Mouse (Mus musculus) heart, embryonic 11.5 days (tissue): ENCODE measurements around the gene Ces5a. TPM values are rescaled to one million over a fixed set of nuclear protein-coding genes. Genes with fewer than 3 reads are reported as not detected.

Source experiments
- ATAC-seq: fragments of 200-750 bp; cut with Nextera tagmentation; replicated peaks from 2 replicates; pipeline ENCODE4 v1.8.0; 2017; ENCODE audit warnings: moderate library complexity; ENCODE audit not compliant: insufficient number of reproducible peaks, low FRiP score, low TSS enrichment
- H3K27ac ChIP-seq: fragments of 300-500 bp; sonication (generic); 2 replicates; pipeline ENCODE4 v1.5.1; 2014; ENCODE audit warnings: mild to moderate bottlenecking, low read depth, low read length
- H3K27me3 ChIP-seq: fragments of 300-500 bp; sonication (generic); 2 replicates; pipeline ENCODE4 v1.6.1; 2014; ENCODE audit warnings: mild to moderate bottlenecking, low read length, mixed read lengths; ENCODE audit not compliant: control insufficient read depth, insufficient read depth
- H3K36me3 ChIP-seq: fragments of 300-500 bp; sonication (generic); 2 replicates; pipeline ENCODE4 v1.6.1; 2014; ENCODE audit warnings: mild to moderate bottlenecking, low read length, moderate library complexity, mixed read lengths; ENCODE audit not compliant: control insufficient read depth, insufficient read depth
- H3K4me1 ChIP-seq: fragments of 300-500 bp; sonication (generic); 2 replicates; pipeline ENCODE4 v1.6.1; 2014; ENCODE audit warnings: low read length; ENCODE audit not compliant: control insufficient read depth, insufficient read depth
- H3K4me2 ChIP-seq: fragments of 300-500 bp; sonication (generic); 2 replicates; pipeline ENCODE4 v1.6.1; 2014; ENCODE audit warnings: mild to moderate bottlenecking, moderate library complexity
- H3K4me3 ChIP-seq: fragments of 300-500 bp; sonication (generic); 2 replicates; pipeline ENCODE4 v1.5.1; 2014; ENCODE audit warnings: low read depth, low read length
- H3K9ac ChIP-seq: fragments of 300-500 bp; sonication (generic); 2 replicates; pipeline ENCODE4 v1.6.1; 2014; ENCODE audit warnings: mild to moderate bottlenecking, low read depth, low read length, moderate library complexity
- H3K9me3 ChIP-seq: fragments of 300-500 bp; sonication (generic); replicated peaks from 2 replicates; pipeline ENCODE4 v1.6.1; 2016; ENCODE audit warnings: low read length; ENCODE audit not compliant: control insufficient read depth
- WGBS: fragments of 180-500 bp; shearing (Covaris S2); extraction: QIAGEN DNeasy Blood & Tissue Kit; methylation state at CpG from one replicate; pipeline ENCODE4 v1.1.7; 2014; ENCODE audit not compliant: insufficient replicate concordance; 5-methylcytosine and 5-hydroxymethylcytosine counted together
- polyA plus RNA-seq: library from polyadenylated mRNA; unstranded; fragments of >200 nt; fragmentation: Nextera tagmentation; extraction: Ambion mirVana; gene quantifications from 2 replicates; pipeline ENCODE4 v1.2.1, GENCODE M21; 2014

Ces5a gene
- not detected in 2 replicates for polyA plus RNA-seq

- H3K4me1 ChIP-seq = no peaks in the 10 kb centered on the region
- H3K9me3 ChIP-seq = no peaks in the 10 kb centered on the region
- H3K36me3 ChIP-seq = no peaks in the 10 kb centered on the region
- H3K27ac ChIP-seq = no peak within 1 kb of the TSS
- no peak within 1 kb of the TSS for H3K4me2 ChIP-seq
- no peak for ATAC-seq
- H3K9ac ChIP-seq = no peak within 1 kb of the TSS
- no peak within 1 kb of the TSS for H3K4me3 ChIP-seq
- H3K27me3 ChIP-seq = no peaks in the 10 kb centered on the region
- WGBS = 80% methylated on average over 5 of the region's 5 CpGs
These were observed at the start of gene Ces5a for GRCm38 (mm10) chr8:93535730-93536129. Gene Ces5a (minus strand): TSS chr8:93535830.

GRCm38 (mm10) chr8:93572841-93573240, 37.2 kb upstream of the Ces5a start:
- WGBS = 77% methylated on average over 9 of the region's 9 CpGs
- no peak overlapping the region for H3K27ac ChIP-seq
- H3K4me1 ChIP-seq = peaks cover 11% of the 10 kb centered on the region; the same call in 1 of the 2 replicates
- H3K4me3 ChIP-seq = no peak overlapping the region
- no peaks in the 10 kb centered on the region for H3K27me3 ChIP-seq
- peaks cover 7% of the 10 kb centered on the region for H3K9me3 ChIP-seq
- H3K4me2 ChIP-seq = no peak overlapping the region
- H3K36me3 ChIP-seq = no peaks in the 10 kb centered on the region
- ATAC-seq = no peak
- no peak overlapping the region for H3K9ac ChIP-seq

- no peak overlapping the region for H3K4me3 ChIP-seq
- H3K9ac ChIP-seq = no peak overlapping the region
- peaks cover 11% of the 10 kb centered on the region; the same call in 1 of the 2 replicates for H3K4me1 ChIP-seq
- no peak overlapping the region for H3K4me2 ChIP-seq
- H3K27me3 ChIP-seq = no peaks in the 10 kb centered on the region
- peaks cover 7% of the 10 kb centered on the region for H3K9me3 ChIP-seq
- no peak for ATAC-seq
- WGBS = 47% methylated on average over 2 of the region's 2 CpGs
- no peak overlapping the region for H3K27ac ChIP-seq
- H3K36me3 ChIP-seq = no peaks in the 10 kb centered on the region
These were observed 36.5 kb upstream of the Ces5a start for GRCm38 (mm10) chr8:93572095-93572501.

- Histone ChIP-seq H3K4me3 (no peak overlapping the region), H3K9ac (no peak overlapping the region), H3K4me1 (peaks cover 11% of the 10 kb centered on the region; the same call in 1 of the 2 replicates), H3K27me3 (no peaks in the 10 kb centered on the region), H3K9me3 (peaks cover 7% of the 10 kb centered on the region), H3K36me3 (no peaks in the 10 kb centered on the region), H3K4me2 (no peak overlapping the region), H3K27ac (no peak overlapping the region)
- no peak for ATAC-seq
- WGBS = 37% methylated on average over 9 of the region's 9 CpGs
These were observed 35.8 kb upstream of the Ces5a start for GRCm38 (mm10) chr8:93571369-93571985.

- Histone ChIP-seq H3K9me3 (peaks cover 7% of the 10 kb centered on the region), H3K36me3 (no peaks in the 10 kb centered on the region), H3K4me1 (peaks cover 11% of the 10 kb centered on the region; the same call in 1 of the 2 replicates), H3K9ac (peak overlapping the region; percentile 49; the same call in 1 of the 2 replicates), H3K27me3 (no peaks in the 10 kb centered on the region), H3K4me2 (peak overlapping the region; percentile 52), H3K27ac (peak overlapping the region; percentile 95), H3K4me3 (no peak overlapping the region)
- ATAC-seq = peak; percentile 27; the same call in 1 of the 2 replicates
- 27% methylated on average over 2 of the region's 2 CpGs for WGBS
These were observed 34.5 kb upstream of the Ces5a start for GRCm38 (mm10) chr8:93570186-93570530.

GRCm38 (mm10) chr8:93569311-93570185, 33.9 kb upstream of the Ces5a start:
- Histone ChIP-seq H3K4me2 (peak overlapping the region; percentile 52), H3K27ac (peak overlapping the region; percentile 95), H3K27me3 (no peaks in the 10 kb centered on the region), H3K9me3 (peaks cover 7% of the 10 kb centered on the region), H3K4me3 (no peak overlapping the region), H3K9ac (peak overlapping the region; percentile 49; the same call in 1 of the 2 replicates), H3K4me1 (peaks cover 11% of the 10 kb centered on the region; the same call in 1 of the 2 replicates), H3K36me3 (no peaks in the 10 kb centered on the region)
- 31% methylated on average over 13 of the region's 13 CpGs for WGBS
- peak; percentile 82 for ATAC-seq

- Histone ChIP-seq H3K4me3 (no peak overlapping the region), H3K9ac (no peak overlapping the region), H3K27ac (peak overlapping the region; percentile 95), H3K27me3 (no peaks in the 10 kb centered on the region), H3K36me3 (no peaks in the 10 kb centered on the region), H3K9me3 (peaks cover 7% of the 10 kb centered on the region), H3K4me1 (peaks cover 11% of the 10 kb centered on the region; the same call in 1 of the 2 replicates), H3K4me2 (no peak overlapping the region)
- WGBS = 90% methylated on average over 3 of the region's 3 CpGs
- ATAC-seq = no peak
These were observed 33.0 kb upstream of the Ces5a start for GRCm38 (mm10) chr8:93568666-93569065.

- Histone ChIP-seq H3K9ac (no peak overlapping the region), H3K4me2 (no peak overlapping the region), H3K9me3 (peaks cover 7% of the 10 kb centered on the region), H3K27me3 (no peaks in the 10 kb centered on the region), H3K36me3 (no peaks in the 10 kb centered on the region), H3K27ac (no peak overlapping the region), H3K4me3 (no peak overlapping the region), H3K4me1 (peaks cover 11% of the 10 kb centered on the region; the same call in 1 of the 2 replicates)
- ATAC-seq = no peak
- 77% methylated on average over 9 of the region's 9 CpGs for WGBS
These were observed 31.5 kb upstream of the Ces5a start for GRCm38 (mm10) chr8:93567086-93567485.
